Mouse (Mus musculus): Measurements from ENCODE around the gene Col16a1. TPM values are rescaled to one million over a fixed set of nuclear protein-coding genes. Genes with fewer than 3 reads are reported as not detected.

Col16a1 gene
- total and polyA plus RNA-seq, 3 experiments: not detected

GRCm38 (mm10) chr4:130039351-130039750 is 8.3 kb upstream of the Col16a1 start:
- TF ChIP-seq GATA1 (IDR thresholded peaks at IDR 0.05; ENCODE audit: borderline replicate concordance, low read length): no peak
- TF ChIP-seq GATA2 (IDR thresholded peaks at IDR 0.05; ENCODE audit: borderline replicate concordance, low read depth, low read length): no peak
- no peak for TF ChIP-seq TAL1 (conservative IDR thresholded peaks at IDR 0.05; ENCODE audit: low read depth, low read length)
- no peak for TF ChIP-seq CTCF (IDR thresholded peaks at IDR 0.05; ENCODE audit: low read depth, low read length)
- TF ChIP-seq POLR2AphosphoS5 (IDR thresholded peaks at IDR 0.05; ENCODE audit: insufficient replicate concordance, low read depth, low read length): no peak
- no peaks in the 10 kb centered on the region for H3K4me1 ChIP-seq (ENCODE audit: insufficient read depth, low read depth, low read length)
- ATAC-seq (ENCODE audit: extremely low read depth, insufficient number of reproducible peaks, low FRiP score, poor library complexity, severe bottlenecking): no peak
- H3K36me3 ChIP-seq (replicated peaks): no peaks in the 10 kb centered on the region
- no peaks in the 10 kb centered on the region for H3K9me3 ChIP-seq (replicated peaks)
- DNase-seq (ENCODE audit: low spot score): no peak
- peaks cover 24% of the 10 kb centered on the region for H3K27me3 ChIP-seq (ENCODE audit: insufficient read depth, low read length)
- H3K4me3 ChIP-seq (ENCODE audit: low read depth, low read length): no peak overlapping the region

GRCm38 (mm10) chr4:130041076-130041475 is 6.6 kb upstream of the Col16a1 start:
- Histone ChIP-seq H3K36me3 (replicated peaks) (no peaks in the 10 kb centered on the region), H3K4me3 (ENCODE audit: low read depth, low read length) (no peak overlapping the region), H3K27me3 (ENCODE audit: insufficient read depth, low read length) (peaks cover 31% of the 10 kb centered on the region), H3K4me1 (ENCODE audit: insufficient read depth, low read depth, low read length) (no peaks in the 10 kb centered on the region), H3K9me3 (replicated peaks) (no peaks in the 10 kb centered on the region)
- ATAC-seq (ENCODE audit: extremely low read depth, insufficient number of reproducible peaks, low FRiP score, poor library complexity, severe bottlenecking) (no peak), DNase-seq (ENCODE audit: low spot score) (no peak)
- TF ChIP-seq POLR2AphosphoS5 (IDR thresholded peaks at IDR 0.05; ENCODE audit: insufficient replicate concordance, low read depth, low read length) (no peak), GATA1 (IDR thresholded peaks at IDR 0.05; ENCODE audit: borderline replicate concordance, low read length) (no peak), TAL1 (conservative IDR thresholded peaks at IDR 0.05; ENCODE audit: low read depth, low read length) (no peak), GATA2 (IDR thresholded peaks at IDR 0.05; ENCODE audit: borderline replicate concordance, low read depth, low read length) (no peak), CTCF (IDR thresholded peaks at IDR 0.05; ENCODE audit: low read depth, low read length) (no peak)

- no peak overlapping the region for H3K4me3 ChIP-seq (ENCODE audit: low read depth, low read length)
- DNase-seq (ENCODE audit: low spot score) (no peak), ATAC-seq (ENCODE audit: extremely low read depth, insufficient number of reproducible peaks, low FRiP score, poor library complexity, severe bottlenecking) (no peak)
- H3K9me3 ChIP-seq (replicated peaks): no peaks in the 10 kb centered on the region
- no peaks in the 10 kb centered on the region for H3K4me1 ChIP-seq (ENCODE audit: insufficient read depth, low read depth, low read length)
- peaks cover 19% of the 10 kb centered on the region for H3K27me3 ChIP-seq (ENCODE audit: insufficient read depth, low read length)
- TF ChIP-seq GATA1 (IDR thresholded peaks at IDR 0.05; ENCODE audit: borderline replicate concordance, low read length) (no peak), POLR2AphosphoS5 (IDR thresholded peaks at IDR 0.05; ENCODE audit: insufficient replicate concordance, low read depth, low read length) (no peak), CTCF (IDR thresholded peaks at IDR 0.05; ENCODE audit: low read depth, low read length) (no peak), TAL1 (conservative IDR thresholded peaks at IDR 0.05; ENCODE audit: low read depth, low read length) (no peak), GATA2 (IDR thresholded peaks at IDR 0.05; ENCODE audit: borderline replicate concordance, low read depth, low read length) (no peak)
- H3K36me3 ChIP-seq (replicated peaks): no peaks in the 10 kb centered on the region
These were observed 3.4 kb upstream of the Col16a1 start for GRCm38 (mm10) chr4:130044211-130044610.

GRCm38 (mm10) chr4:130045609-130046008 is 2.0 kb upstream of the Col16a1 start:
- TF ChIP-seq GATA2 (IDR thresholded peaks at IDR 0.05; ENCODE audit: borderline replicate concordance, low read depth, low read length) (no peak), POLR2AphosphoS5 (IDR thresholded peaks at IDR 0.05; ENCODE audit: insufficient replicate concordance, low read depth, low read length) (no peak), GATA1 (IDR thresholded peaks at IDR 0.05; ENCODE audit: borderline replicate concordance, low read length) (no peak), TAL1 (conservative IDR thresholded peaks at IDR 0.05; ENCODE audit: low read depth, low read length) (no peak), CTCF (IDR thresholded peaks at IDR 0.05; ENCODE audit: low read depth, low read length) (no peak)
- Histone ChIP-seq H3K27me3 (ENCODE audit: insufficient read depth, low read length) (peaks cover 19% of the 10 kb centered on the region; the same call in 1 of the 2 replicates), H3K36me3 (replicated peaks) (no peaks in the 10 kb centered on the region), H3K4me3 (ENCODE audit: low read depth, low read length) (no peak overlapping the region), H3K4me1 (ENCODE audit: insufficient read depth, low read depth, low read length) (no peaks in the 10 kb centered on the region), H3K9me3 (replicated peaks) (no peaks in the 10 kb centered on the region)
- no peak for DNase-seq (ENCODE audit: low spot score)
- no peak for ATAC-seq (ENCODE audit: extremely low read depth, insufficient number of reproducible peaks, low FRiP score, poor library complexity, severe bottlenecking)

GRCm38 (mm10) chr4:130048203-130048479 is 501 bp downstream of the Col16a1 start:
- Histone ChIP-seq H3K36me3 (replicated peaks) (no peaks in the 10 kb centered on the region), H3K27me3 (ENCODE audit: insufficient read depth, low read length) (peaks cover 22% of the 10 kb centered on the region), H3K4me3 (ENCODE audit: low read depth, low read length) (no peak overlapping the region), H3K9me3 (replicated peaks) (no peaks in the 10 kb centered on the region), H3K4me1 (ENCODE audit: insufficient read depth, low read depth, low read length) (no peaks in the 10 kb centered on the region)
- ATAC-seq (ENCODE audit: extremely low read depth, insufficient number of reproducible peaks, low FRiP score, poor library complexity, severe bottlenecking): no peak
- TF ChIP-seq POLR2AphosphoS5 (IDR thresholded peaks at IDR 0.05; ENCODE audit: insufficient replicate concordance, low read depth, low read length): no peak
- TF ChIP-seq GATA1 (IDR thresholded peaks at IDR 0.05; ENCODE audit: borderline replicate concordance, low read length): no peak
- TF ChIP-seq GATA2 (IDR thresholded peaks at IDR 0.05; ENCODE audit: borderline replicate concordance, low read depth, low read length): no peak
- no peak for TF ChIP-seq CTCF (IDR thresholded peaks at IDR 0.05; ENCODE audit: low read depth, low read length)
- no peak for TF ChIP-seq TAL1 (conservative IDR thresholded peaks at IDR 0.05; ENCODE audit: low read depth, low read length)
- DNase-seq (ENCODE audit: low spot score): no peak

- H3K36me3 ChIP-seq (replicated peaks): no peaks in the 10 kb centered on the region
- DNase-seq (ENCODE audit: low spot score): no peak
- H3K27me3 ChIP-seq (ENCODE audit: insufficient read depth, low read length): peaks cover 22% of the 10 kb centered on the region
- H3K9me3 ChIP-seq (replicated peaks): no peaks in the 10 kb centered on the region
- no peak overlapping the region for H3K4me3 ChIP-seq (ENCODE audit: low read depth, low read length)
- no peaks in the 10 kb centered on the region for H3K4me1 ChIP-seq (ENCODE audit: insufficient read depth, low read depth, low read length)
- no peak for TF ChIP-seq GATA2 (IDR thresholded peaks at IDR 0.05; ENCODE audit: borderline replicate concordance, low read depth, low read length)
- TF ChIP-seq TAL1 (conservative IDR thresholded peaks at IDR 0.05; ENCODE audit: low read depth, low read length): no peak
- ATAC-seq (ENCODE audit: extremely low read depth, insufficient number of reproducible peaks, low FRiP score, poor library complexity, severe bottlenecking): no peak
These were observed 2.6 kb downstream of the Col16a1 start for GRCm38 (mm10) chr4:130050056-130050824.
